Comparison of ENCODE assay signal across 8 mouse cellular contexts in the genomic region with DNA sequence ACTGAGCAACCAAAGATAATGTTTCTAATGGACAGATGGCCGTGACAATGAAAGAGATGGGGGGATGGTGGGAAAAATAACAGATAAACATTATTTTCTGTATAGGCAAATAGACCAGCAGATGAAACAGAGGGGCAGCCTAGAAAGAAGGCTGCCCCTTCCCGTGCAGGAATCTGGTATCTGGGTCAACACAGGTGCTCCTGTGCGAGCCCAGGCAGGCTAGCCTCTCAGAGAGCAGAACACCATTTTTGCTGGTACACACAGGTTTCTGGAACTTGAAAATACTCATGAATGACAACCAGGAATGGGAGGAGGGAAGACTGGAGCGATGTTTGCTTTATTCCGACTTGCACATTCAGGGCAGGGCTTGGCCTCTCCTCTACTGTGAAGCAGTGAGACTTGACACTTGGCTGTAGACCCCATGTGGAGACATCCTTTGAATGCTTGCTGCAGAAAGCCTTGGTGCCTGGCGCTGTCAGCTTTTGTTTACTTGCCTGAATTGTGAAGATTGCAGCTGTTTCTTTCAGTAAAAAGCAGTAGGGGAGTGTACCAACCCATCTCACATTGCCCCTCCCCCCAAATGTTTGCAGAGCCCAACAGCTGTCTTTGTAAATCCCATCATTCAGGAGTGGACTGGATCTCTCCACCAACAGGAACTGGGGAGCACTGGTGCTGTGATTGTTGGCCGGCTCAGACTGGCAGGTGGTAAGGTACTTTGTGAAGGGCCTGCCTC.
DNase-seq lines count a peak whose midpoint lies in the region; ATAC-seq and TF ChIP-seq lines count a peak whose summit lies in the region.

No protein-coding gene starts in this region.

- no peak for TF ChIP-seq CTCF in kidney, postnatal 0 days (IDR thresholded peaks at IDR 0.05; ENCODE audit: low read depth)

- no peaks in the 10 kb centered on the region for H3K27me3 ChIP-seq in kidney, postnatal 0 days (ENCODE audit: insufficient read depth, low read length)
- no peaks in the 10 kb centered on the region for H3K27me3 ChIP-seq in forebrain, embryonic 15.5 days
- no peaks in the 10 kb centered on the region for H3K27me3 ChIP-seq in limb, embryonic 15.5 days

- no peak; the same call in 1 of the 2 replicates for ATAC-seq in kidney, postnatal 0 days (replicated peaks; ENCODE audit: low FRiP score, low read depth)
- ATAC-seq in forebrain, embryonic 15.5 days (replicated peaks): peak; percentile 93
- ATAC-seq in limb, embryonic 15.5 days (ENCODE audit: insufficient number of reproducible peaks, low FRiP score, low TSS enrichment, low read depth): peak; percentile 82

- no peaks in the 10 kb centered on the region for H3K36me3 ChIP-seq in kidney, postnatal 0 days (ENCODE audit: insufficient read depth, low read length)
- H3K36me3 ChIP-seq in forebrain, embryonic 15.5 days: no peaks in the 10 kb centered on the region
- no peaks in the 10 kb centered on the region for H3K36me3 ChIP-seq in limb, embryonic 15.5 days

- no peaks in the 10 kb centered on the region for H3K4me1 ChIP-seq in kidney, postnatal 0 days (replicated peaks; ENCODE audit: insufficient read depth, low read length)
- H3K4me1 ChIP-seq in forebrain, embryonic 15.5 days: peaks cover 15% of the 10 kb centered on the region
- peaks cover 8% of the 10 kb centered on the region for H3K4me1 ChIP-seq in limb, embryonic 15.5 days

- DNase-seq in kidney, postnatal 0 days (ENCODE audit: low spot score): peak; percentile 82
- no peak for DNase-seq in kidney, adult 11 months
- peak; percentile 49 for DNase-seq in cerebellum, adult 11-12 months
- DNase-seq in retina, postnatal 1 day: peak; percentile 94
- no peak for DNase-seq in T-cell, adult 2 months (ENCODE audit: low spot score)
- DNase-seq in adrenal gland, postnatal 4 days (ENCODE audit: low spot score in 2 of 2): no peak

- no peak overlapping the region for H3K9ac ChIP-seq in kidney, postnatal 0 days (ENCODE audit: low read depth, low read length)
- no peak overlapping the region for H3K9ac ChIP-seq in forebrain, embryonic 15.5 days (replicated peaks)
- H3K9ac ChIP-seq in limb, embryonic 15.5 days: no peak overlapping the region

- no peak overlapping the region for H3K27ac ChIP-seq in kidney, postnatal 0 days
- H3K27ac ChIP-seq in forebrain, embryonic 15.5 days (replicated peaks): peak overlapping the region; percentile 59
- H3K27ac ChIP-seq in limb, embryonic 15.5 days: peak overlapping the region; percentile 59; the same call in 1 of the 2 replicates

- H3K4me2 ChIP-seq in kidney, postnatal 0 days (ENCODE audit: low read length): no peak overlapping the region
- no peak overlapping the region for H3K4me2 ChIP-seq in forebrain, embryonic 15.5 days (replicated peaks)
- no peak overlapping the region for H3K4me2 ChIP-seq in limb, embryonic 15.5 days

- no peak overlapping the region for H3K4me3 ChIP-seq in kidney, postnatal 0 days (replicated peaks; ENCODE audit: low read depth, low read length)
- H3K4me3 ChIP-seq in forebrain, embryonic 15.5 days: no peak overlapping the region
- no peak overlapping the region for H3K4me3 ChIP-seq in limb, embryonic 15.5 days

- WGBS in kidney, postnatal 0 days: 25% methylated on average over 7 of the region's 7 CpGs
- 11% methylated on average over 7 of the region's 7 CpGs for WGBS in forebrain, embryonic 15.5 days
- 24% methylated on average over 7 of the region's 7 CpGs for WGBS in limb, embryonic 15.5 days

- 0 out of 2 replicates have a peak, but pooled peaks cover 3% of the 10 kb centered on the region for H3K9me3 ChIP-seq in kidney, postnatal 0 days (replicated peaks; ENCODE audit: low read length)
- 0 out of 2 replicates have a peak, but pooled peaks cover 4% of the 10 kb centered on the region for H3K9me3 ChIP-seq in forebrain, embryonic 15.5 days
- H3K9me3 ChIP-seq in limb, embryonic 15.5 days: 0 out of 2 replicates have a peak, but pooled peaks cover 5% of the 10 kb centered on the region

Comparison
In these comparisons a context has a peak if more than half of its experiments do, and no peak if none do; other contexts are left out.
1. DNase-seq: peak in kidney, postnatal 0 days (single experiment), cerebellum, adult 11-12 months (single experiment) and retina, postnatal 1 day (single experiment); none in kidney, adult 11 months (single experiment), T-cell, adult 2 months (single experiment) and adrenal gland, postnatal 4 days (0 of 2).